Mouse (Mus musculus) kidney, embryonic 14.5 days (tissue): Measurements from ENCODE around the gene Hspb2. TPM values are rescaled to one million over a fixed set of nuclear protein-coding genes. Genes with fewer than 3 reads are reported as not detected.

Experiments
- ATAC-seq: fragments of 200-750 bp; cut with Nextera tagmentation; 2 replicates; pipeline ENCODE4 v1.8.0; 2017; ENCODE audit warnings: moderate number of reproducible peaks, mild to moderate bottlenecking, moderate TSS enrichment, moderate library complexity; ENCODE audit not compliant: low FRiP score, low TSS enrichment
- H3K27ac ChIP-seq: fragments of 300-500 bp; sonication (generic); 2 replicates; pipeline ENCODE4 v1.5.1; 2014; ENCODE audit warnings: low read depth, mild to moderate bottlenecking, low read length, moderate library complexity, mixed read lengths
- H3K27me3 ChIP-seq: fragments of 300-500 bp; sonication (generic); 2 replicates; pipeline ENCODE4 v1.6.1; 2014; ENCODE audit warnings: mild to moderate bottlenecking, low read length; ENCODE audit not compliant: control insufficient read depth, insufficient read depth
- H3K36me3 ChIP-seq: fragments of 300-500 bp; sonication (generic); 2 replicates; pipeline ENCODE4 v1.6.1; 2014; ENCODE audit warnings: low read length, mixed read lengths; ENCODE audit not compliant: control insufficient read depth, insufficient read depth
- H3K4me1 ChIP-seq: fragments of 300-500 bp; sonication (generic); 2 replicates; pipeline ENCODE4 v1.6.1; 2014; ENCODE audit warnings: low read length, mixed read lengths; ENCODE audit not compliant: control insufficient read depth, insufficient read depth
- H3K4me2 ChIP-seq: fragments of 300-500 bp; sonication (generic); replicated peaks from 2 replicates; pipeline ENCODE4 v1.6.1; 2014; ENCODE audit warnings: low read depth, mild to moderate bottlenecking, low read length
- H3K4me3 ChIP-seq: fragments of 300-500 bp; sonication (generic); 2 replicates; pipeline ENCODE4 v1.5.1; 2014; ENCODE audit warnings: mild to moderate bottlenecking, low read length
- H3K9ac ChIP-seq: fragments of 300-500 bp; sonication (generic); 2 replicates; pipeline ENCODE4 v1.6.1; 2014; ENCODE audit warnings: low read depth, mild to moderate bottlenecking, low read length, moderate library complexity
- H3K9me3 ChIP-seq: fragments of 300-500 bp; sonication (generic); 2 replicates; pipeline ENCODE4 v1.6.1; 2016; ENCODE audit warnings: low read length; ENCODE audit not compliant: control insufficient read depth
- WGBS: fragments of 180-500 bp; shearing (Covaris S2); extraction: QIAGEN DNeasy Blood & Tissue Kit; methylation state at CpG from one replicate; pipeline ENCODE4 v1.1.7; 2014; 5-methylcytosine and 5-hydroxymethylcytosine counted together
- polyA plus RNA-seq: library from polyadenylated mRNA; unstranded; fragments of >200 nt; fragmentation: Nextera tagmentation; extraction: Ambion mirVana; gene quantifications from 2 replicates; pipeline ENCODE4 v1.2.1, GENCODE M21; 2014

Hspb2 gene
- polyA plus RNA-seq, 1 experiment from 2014 or later, result 0.72 TPM

DNA sequence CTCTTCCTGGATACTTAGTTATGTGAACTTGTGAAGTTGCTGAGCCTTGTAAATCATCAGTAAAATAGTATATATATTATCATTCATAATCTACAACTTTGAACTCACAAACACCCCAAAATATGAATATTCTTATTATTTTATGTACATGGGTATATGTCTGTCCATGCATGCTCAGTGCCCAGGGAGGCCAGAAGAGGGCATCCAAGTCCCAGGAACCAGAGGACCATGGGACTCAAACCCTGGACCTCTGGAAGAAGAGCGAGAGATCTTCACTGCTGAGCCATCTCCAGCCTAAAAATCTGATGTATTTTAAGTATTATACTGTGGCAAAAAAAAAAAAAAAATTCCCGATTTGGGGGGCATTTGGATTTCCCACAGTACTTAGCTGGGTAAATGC lies 43.0 kb downstream of the Hspb2 start:
- H3K9ac ChIP-seq, result no peak overlapping the region
- WGBS, result 43% methylated on average over 2 of the region's 2 CpGs
- no peaks in the 10 kb centered on the region for H3K9me3 ChIP-seq
- no peaks in the 10 kb centered on the region for H3K4me1 ChIP-seq
- no peak overlapping the region for H3K4me3 ChIP-seq
- no peak overlapping the region for H3K4me2 ChIP-seq
- no peaks in the 10 kb centered on the region for H3K36me3 ChIP-seq
- no peaks in the 10 kb centered on the region for H3K27me3 ChIP-seq
- no peak overlapping the region for H3K27ac ChIP-seq
- no peak for ATAC-seq

DNA sequence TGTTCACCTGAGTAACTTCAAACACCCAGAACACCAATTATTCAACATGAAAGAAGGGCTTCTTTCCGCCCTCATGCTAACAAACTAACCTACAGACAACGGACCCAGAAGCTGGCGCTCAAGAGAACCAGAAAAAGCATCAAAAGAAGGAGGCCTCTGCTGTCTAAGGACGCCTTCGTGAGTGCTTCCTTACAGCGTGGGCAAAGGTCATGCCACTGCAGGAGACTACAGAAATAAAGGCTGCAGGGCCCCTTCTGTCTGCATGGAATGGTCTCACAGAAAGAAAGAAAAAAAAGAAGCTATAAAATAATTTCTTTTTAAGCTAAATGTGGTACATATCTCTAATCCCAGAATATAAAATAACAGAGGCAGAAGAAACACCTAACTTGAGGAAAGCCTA lies 47.2 kb downstream of the Hspb2 start:
- 65% methylated on average over 6 of the region's 6 CpGs for WGBS
- no peak for ATAC-seq
- H3K9ac ChIP-seq, result no peak overlapping the region

More for the DNA sequence above, 47.2 kb downstream of the Hspb2 start:
- H3K27ac ChIP-seq, result no peak overlapping the region
- no peaks in the 10 kb centered on the region for H3K27me3 ChIP-seq
- H3K36me3 ChIP-seq, result no peaks in the 10 kb centered on the region
- H3K4me1 ChIP-seq, result no peaks in the 10 kb centered on the region
- no peak overlapping the region for H3K4me2 ChIP-seq
- H3K9me3 ChIP-seq, result no peaks in the 10 kb centered on the region
- no peak overlapping the region for H3K4me3 ChIP-seq

Other genes starting within 250 kb of the Hspb2 start
- gene Pts, start 223.6 kb downstream of the Hspb2 start, polyA plus RNA-seq, result 85.3 and 89.4 TPM in 2 replicates
- gene Il18, start 197.5 kb downstream of the Hspb2 start, polyA plus RNA-seq, result 0.88 and 1.2 TPM in 2 replicates
- 0.16 TPM in 1 of 2 replicates, not detected in the other for gene Bco2, start 197.2 kb downstream of the Hspb2 start, polyA plus RNA-seq
- not detected in 2 replicates for gene Tex12, start 191.0 kb downstream of the Hspb2 start, polyA plus RNA-seq
- 365 and 387 TPM in 2 replicates for gene Sdhd, start 148.5 kb downstream of the Hspb2 start, polyA plus RNA-seq
- 301 and 415 TPM in 2 replicates for gene Timm8b, start 148.4 kb downstream of the Hspb2 start, polyA plus RNA-seq
- 6.1 and 8.1 TPM in 2 replicates for gene Pih1d2, start 135.0 kb downstream of the Hspb2 start, polyA plus RNA-seq
- gene Nkapd1, start 134.9 kb downstream of the Hspb2 start, polyA plus RNA-seq, result 28.4 and 28.5 TPM in 2 replicates
- 48.1 and 60.9 TPM in 2 replicates for gene Dlat, start 92.6 kb downstream of the Hspb2 start, polyA plus RNA-seq
- gene Dixdc1, start 12.8 kb downstream of the Hspb2 start, polyA plus RNA-seq, result 5.7 and 10.3 TPM in 2 replicates
- gene 2310030G06Rik, start 5.8 kb downstream of the Hspb2 start, polyA plus RNA-seq, result 8.7 and 9.3 TPM in 2 replicates
- 15.7 and 20.6 TPM in 2 replicates for gene Cryab, start 1.0 kb downstream of the Hspb2 start, polyA plus RNA-seq
- 11.1 and 11.5 TPM in 2 replicates for gene Fdxacb1, start 15.9 kb upstream of the Hspb2 start, polyA plus RNA-seq
- 23.6 and 44.2 TPM in 2 replicates for gene Alg9, start 22.7 kb upstream of the Hspb2 start, polyA plus RNA-seq
- 35.7 and 37.8 TPM in 2 replicates for gene 1110032A03Rik, start 23.2 kb upstream of the Hspb2 start, polyA plus RNA-seq
- 43.1 and 89.4 TPM in 2 replicates for gene Ppp2r1b, start 92.9 kb upstream of the Hspb2 start, polyA plus RNA-seq